Mouse (Mus musculus): ENCODE measurements around the gene Marf1. TPM values are rescaled to one million over a fixed set of nuclear protein-coding genes. Genes with fewer than 3 reads are reported as not detected.

The Marf1 gene
- polyA plus RNA-seq, 3 experiments from 2014 or later, result 31.1 to 35.7 (median 32.0) TPM

DNA sequence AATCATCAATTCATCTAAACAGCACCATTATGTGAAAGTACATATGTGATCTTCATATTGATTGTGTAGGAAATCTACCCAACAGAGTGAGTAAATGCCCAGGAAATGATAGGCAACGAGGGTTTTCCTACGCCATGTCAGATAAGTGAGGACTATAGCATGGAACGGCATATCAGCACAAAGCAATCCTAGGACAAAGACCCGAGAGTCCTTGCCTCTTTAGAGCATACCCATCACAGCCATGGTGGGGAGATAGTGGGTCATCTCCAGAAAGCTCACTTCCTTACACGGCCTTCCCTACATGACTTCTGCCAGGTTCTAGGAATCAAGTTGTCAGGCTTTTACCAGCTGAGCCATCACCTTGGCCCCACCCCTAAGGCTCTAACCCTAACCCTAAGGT lies 103.3 kb downstream of the Marf1 start:
- ATAC-seq, result no peak

Other genes starting within 250 kb of the Marf1 start
- 1 to 10 TPM in 1 of 3 experiments, under 1 TPM in 1, not detected in 1; 0.23 to 1.2 TPM for gene 2900011O08Rik, start 176.7 kb downstream of the Marf1 start, polyA plus RNA-seq (2017; shearing (Covaris generic))
- gene Ifitm7, start 176.5 kb downstream of the Marf1 start, polyA plus RNA-seq (2017; shearing (Covaris generic)), result under 1 TPM in 1 of 3 experiments, not detected in 2; 0.19 TPM
- gene Nde1, start 76 bp downstream of the Marf1 start, polyA plus RNA-seq (2017; shearing (Covaris generic)), result 100 to 1,000 TPM in 1 of 3 experiments, 10 to 100 TPM in 2; 88.3 to 134 (median 98.5) TPM
- under 1 TPM in 1 of 3 experiments, not detected in 2; 0.10 TPM for gene Myh11, start 128.0 kb upstream of the Marf1 start, polyA plus RNA-seq (2017; shearing (Covaris generic))
- gene Fopnl, start 154.1 kb upstream of the Marf1 start, polyA plus RNA-seq (2017; shearing (Covaris generic)), result 100 to 1,000 TPM; 113 to 129 (median 117) TPM
- gene Abcc1, start 198.2 kb upstream of the Marf1 start, polyA plus RNA-seq (2017; shearing (Covaris generic)), result 10 to 100 TPM; 18.5 to 34.1 (median 25.9) TPM

Measured in inflammation-experienced regulatory T-cells, adult 6 months (primary cell).